Mouse (Mus musculus) adrenal gland, adult 2 months (tissue): Measurements from ENCODE around the gene Sparcl1. TPM values are rescaled to one million over a fixed set of nuclear protein-coding genes. Genes with fewer than 3 reads are reported as not detected.

Experiments used
- DNase-seq: peaks from one replicate; pipeline ENCODE4 v3.0.0; 2021
- polyA plus RNA-seq: library from polyadenylated mRNA; depleted of rRNA; stranded (reverse); fragments of >200 nt; gene quantifications from 2 replicates; pipeline ENCODE4 v1.2.3, GENCODE M21; 2012
- total RNA-seq, 2 experiments: library from RNA; stranded (reverse); gene quantifications; 2 replicates each; pipeline ENCODE4 v1.2.3; 2021

Sparcl1 gene
- total and polyA plus RNA-seq, 3 experiments, result 13.1 to 30.6 (median 30.4) TPM

DNA sequence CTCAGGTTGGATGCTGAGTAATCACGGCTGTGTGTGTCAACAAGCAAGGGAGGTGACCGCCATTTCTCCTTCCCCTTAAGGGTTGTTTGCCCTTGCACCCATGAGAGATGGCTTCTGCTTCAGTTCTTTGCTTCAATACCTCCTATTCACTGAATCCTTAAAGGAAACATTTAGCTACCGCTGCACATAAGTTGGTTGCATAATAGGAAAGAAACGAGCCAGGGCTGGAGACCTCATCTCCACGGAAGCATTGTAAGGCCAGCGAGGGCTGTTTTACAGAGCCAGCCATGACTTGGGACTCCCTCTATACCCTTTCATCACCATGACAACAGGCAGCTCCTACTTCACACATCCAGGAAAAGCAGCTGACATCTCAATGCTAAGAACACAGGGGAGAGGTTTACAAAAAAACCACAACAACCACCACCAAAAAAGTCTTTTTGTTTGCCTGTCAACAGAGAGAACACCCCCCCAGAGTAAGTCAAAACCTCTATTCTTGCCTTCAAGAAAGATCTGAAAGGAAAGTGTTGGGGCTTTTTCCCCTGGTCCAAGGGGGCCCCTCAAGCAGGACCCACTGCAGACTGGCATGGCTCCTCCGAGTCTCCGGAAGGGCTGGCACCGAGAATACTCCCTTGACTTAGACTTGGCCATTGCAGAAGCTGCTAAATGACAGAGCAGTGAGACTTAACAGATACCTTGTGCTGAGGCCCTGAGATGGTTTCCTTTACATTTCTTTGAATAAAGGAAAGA, 3.2 kb downstream of the Sparcl1 start:
- no peak for DNase-seq

DNA sequence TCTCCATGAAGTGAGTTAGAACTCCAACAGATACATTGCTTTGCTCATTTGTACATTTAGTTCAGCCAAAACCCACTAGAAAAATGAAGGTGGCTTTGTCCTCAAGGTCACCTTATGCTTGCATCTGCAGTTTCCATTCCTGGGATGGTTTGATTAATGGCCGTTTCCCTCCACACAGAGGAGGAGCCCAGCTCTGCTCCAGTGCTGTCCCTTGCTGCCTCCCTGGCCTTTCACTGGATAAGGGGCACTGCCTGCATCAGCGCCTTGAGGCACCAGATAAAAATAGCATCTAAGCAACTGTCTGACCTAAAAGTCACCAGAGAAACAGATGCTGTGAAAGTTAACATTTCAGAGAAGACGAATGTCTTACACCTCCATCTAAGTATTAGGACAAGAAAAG, 4.0 kb downstream of the Sparcl1 start:
- peak; percentile 56 for DNase-seq

DNA sequence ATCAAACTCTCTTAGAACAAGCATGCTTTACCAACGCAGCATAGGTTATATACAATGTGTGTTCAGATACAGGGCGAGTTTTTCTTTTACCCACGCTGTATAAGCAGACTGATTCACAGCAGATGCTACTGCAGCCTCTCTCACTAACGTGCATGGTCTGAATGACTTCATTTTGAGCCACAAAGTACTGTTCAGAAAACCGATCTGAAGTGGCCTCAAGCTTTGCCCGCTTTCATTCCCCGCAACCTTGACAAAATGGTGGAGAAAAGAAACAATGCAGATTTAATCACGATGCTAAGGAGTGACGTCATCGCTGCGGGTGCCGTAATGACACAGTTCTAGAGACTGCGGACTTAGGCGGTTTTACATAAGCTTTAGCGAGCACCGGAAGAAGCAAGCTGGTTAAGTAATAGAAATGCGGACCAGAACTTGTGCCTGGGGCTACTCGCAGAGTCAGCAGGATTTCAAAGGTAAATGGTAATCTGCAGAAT, 4.6 kb downstream of the Sparcl1 start:
- peak; percentile 24 for DNase-seq

DNA sequence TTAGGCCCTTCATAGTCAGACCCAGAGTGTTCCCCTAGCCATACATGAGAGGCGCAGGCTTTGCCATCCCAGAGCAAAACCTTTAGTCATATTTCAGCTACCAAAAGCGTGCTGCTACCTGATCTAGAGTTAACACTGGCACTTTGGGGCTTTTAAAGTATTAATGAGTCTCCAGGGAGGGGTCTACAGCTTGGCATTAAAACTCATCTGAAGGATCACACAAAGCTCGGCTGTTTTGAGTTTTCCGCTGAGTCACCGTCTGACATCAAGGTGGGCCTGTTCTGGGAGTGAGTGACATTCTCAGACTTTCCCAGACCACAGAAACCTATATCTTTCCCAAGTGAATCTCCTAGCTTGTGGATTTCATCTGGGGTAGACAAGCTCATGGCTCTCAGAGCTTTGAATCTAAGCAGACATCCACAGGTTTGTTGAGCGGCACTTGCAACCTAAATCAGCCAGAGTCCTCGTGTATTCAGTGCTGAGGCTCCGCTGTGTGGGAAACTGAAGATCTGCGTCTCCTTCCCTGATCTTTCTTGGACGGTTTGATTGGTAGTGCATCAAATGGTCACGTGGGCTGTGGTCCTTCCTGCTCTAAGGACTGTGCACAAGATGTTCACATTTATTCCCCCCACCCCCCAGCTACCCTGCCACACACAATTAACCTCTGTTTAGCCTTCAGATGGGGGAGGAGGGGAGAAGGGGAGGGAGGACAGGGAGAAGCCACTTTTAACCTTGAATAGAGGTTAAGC, 5.2 kb downstream of the Sparcl1 start:
- no peak for DNase-seq

DNA sequence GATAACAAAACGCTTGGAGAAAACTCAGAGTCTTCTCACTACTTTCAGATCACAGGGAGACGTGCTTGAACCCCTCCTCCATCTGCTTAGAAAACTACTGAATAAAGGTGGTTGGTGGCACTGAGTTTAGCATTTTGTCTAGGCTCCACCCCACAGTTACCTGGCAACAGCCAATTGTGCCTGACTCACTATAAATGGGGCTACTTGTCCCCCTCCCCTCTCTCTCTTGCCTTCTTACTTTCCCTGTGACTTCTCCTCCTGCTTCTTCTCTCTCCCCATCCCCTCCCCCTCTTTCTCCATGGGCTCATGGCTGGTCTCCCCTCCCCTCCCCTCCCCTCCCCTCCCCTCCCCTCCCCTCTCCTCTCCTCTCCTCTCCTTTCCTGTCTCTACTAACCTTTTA, 9.4 kb downstream of the Sparcl1 start:
- DNase-seq, result no peak

DNA sequence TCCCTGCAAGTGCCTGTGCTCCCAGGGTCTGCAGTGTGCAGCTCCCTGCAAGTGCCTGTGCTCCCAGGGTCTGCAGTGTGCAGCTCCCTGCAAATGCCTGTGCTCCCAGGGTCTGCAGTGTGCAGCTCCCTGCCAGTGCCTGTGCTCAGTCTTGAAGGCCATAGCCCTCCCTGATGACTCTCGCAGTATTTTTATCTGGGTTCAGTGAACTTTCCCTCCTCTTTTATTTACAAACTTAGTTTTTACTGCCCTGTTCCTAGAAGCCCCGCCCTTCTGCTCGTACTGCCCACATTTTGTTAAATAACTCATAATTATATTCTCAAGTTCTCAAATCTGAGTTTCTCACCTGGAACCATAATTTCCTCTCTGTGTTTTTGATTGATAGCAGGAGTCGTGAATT, 10.4 kb downstream of the Sparcl1 start:
- no peak for DNase-seq

DNA sequence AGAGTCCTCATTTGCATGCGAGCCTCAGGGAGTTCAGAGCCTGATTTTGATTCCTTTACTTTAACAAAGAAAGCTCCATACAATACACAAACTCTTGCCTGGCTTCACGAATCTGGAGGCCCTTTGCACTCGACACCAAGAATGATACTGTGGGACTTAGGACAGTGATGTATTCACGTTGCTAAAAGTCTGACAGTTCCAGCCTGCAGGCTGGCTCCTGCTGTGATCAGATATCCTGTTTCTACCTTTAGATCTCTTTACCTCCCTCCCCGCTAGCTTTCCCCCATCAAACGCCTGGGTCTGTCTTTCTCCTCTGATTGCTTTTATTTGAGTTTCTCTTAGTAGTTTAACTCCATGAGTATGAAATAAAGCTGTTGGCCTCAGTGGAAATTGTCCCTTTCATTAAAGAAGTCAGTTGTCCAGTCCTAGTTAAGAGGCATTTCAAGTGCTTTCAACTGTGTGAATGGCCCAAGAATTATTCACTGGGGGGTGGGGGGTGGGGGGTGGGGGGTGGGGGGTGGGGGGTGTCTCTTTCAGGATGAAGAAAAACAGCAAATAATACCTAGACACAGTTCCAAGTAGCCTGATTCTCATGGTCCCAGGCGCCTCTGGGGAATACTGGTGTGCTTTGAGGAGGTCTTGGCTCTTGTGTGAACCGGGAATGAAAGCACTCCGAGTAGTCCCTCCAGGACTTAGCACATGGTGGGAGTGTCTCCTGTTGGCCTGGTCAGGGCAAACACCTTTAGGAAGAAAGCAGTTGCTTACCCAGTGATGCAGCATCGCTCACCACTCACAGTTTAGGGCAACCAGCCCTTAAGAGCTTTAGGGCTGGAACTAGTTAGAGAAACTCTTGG, 11.6 kb downstream of the Sparcl1 start:
- DNase-seq, result no peak

DNA sequence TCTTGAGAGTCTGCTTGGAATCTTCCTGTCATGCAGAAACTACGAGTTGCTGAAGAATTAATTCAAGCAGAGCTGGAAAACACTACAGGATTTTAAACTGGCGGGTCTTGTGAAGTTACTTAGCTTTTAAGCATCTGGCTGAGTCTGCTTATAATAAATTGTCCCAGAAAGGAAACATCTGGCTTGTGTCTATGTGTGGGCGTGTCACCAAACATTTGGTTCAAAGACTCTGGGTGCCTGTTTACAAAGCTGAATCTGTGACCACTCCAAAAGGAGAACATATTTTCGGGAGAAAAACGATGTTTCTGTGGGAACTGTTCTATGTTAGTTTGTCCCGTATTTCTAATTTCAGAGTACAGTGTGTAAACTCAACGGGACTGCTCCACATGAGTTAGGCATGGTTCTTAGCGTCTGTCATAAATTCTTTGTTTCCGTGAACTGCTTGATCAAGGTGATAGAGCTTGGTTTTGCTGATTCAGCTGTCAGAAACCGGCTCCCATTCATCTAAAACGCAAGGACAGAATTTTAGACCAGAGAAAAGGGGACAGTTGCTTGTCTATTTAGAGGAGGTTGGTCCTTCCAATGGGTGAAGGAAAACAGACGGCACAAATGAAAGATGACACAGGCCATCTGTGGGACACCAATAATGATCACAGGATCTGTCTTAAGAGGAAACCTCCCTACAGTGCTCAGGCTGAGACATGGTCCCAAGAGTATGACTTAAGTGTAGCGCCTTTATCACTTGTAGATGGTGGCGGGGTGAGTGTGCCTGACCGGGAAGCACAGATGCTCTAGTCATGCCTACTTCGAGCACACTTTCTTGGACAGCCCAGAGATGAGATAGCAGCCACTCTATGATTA, 17.2 kb downstream of the Sparcl1 start:
- DNase-seq, result no peak

DNA sequence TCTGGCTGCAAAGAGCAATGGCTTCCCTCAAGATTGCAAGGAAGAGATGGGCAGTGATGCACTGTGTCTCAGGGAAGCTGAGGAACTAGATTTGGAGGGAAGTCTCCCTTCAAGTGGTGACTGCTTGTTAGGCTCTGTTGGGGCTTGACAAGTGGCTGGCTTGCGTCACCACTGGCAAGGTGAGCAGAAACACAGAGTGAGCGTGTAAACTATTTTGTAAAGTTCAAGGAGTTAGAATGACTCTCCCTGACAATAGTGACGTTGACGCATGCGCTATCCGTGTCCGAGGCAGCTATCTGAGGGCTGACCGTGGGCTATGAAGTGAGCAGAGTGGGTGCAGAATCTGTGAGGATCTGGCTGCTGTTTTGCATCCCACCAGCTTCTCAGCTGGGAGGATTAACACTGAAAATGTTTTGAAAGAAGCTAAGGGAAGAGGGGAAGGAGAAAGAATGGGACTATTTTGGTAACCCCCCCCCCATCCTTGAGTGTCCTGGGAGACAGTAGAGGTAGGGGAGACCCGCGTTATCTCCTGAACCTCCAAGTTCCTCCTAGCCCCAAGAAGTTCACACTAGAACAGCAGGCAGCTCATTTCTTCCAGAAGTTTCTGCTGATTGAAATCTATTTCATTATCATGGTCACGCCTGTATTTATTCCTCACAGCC, 18.0 kb downstream of the Sparcl1 start:
- DNase-seq, result no peak

DNA sequence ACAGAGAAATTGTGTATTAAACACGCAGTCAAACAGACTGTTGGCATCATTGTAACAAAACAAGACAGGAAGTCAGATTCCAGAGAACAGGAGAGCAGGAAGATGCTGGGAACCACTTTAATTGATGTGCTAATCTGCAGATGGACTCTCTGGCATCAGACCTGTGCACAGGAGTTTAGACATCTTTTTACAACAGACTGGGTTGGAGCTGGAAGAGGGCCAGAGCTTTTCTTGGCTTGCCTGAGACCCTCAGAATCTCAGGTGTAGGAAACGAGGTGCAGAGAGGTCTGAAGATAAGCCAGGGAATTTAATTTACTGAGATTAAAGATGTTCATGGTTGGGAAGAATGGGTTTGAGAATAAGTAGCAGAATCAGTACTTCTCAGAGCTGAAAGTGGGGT, 23.8 kb downstream of the Sparcl1 start:
- DNase-seq, result no peak

DNA sequence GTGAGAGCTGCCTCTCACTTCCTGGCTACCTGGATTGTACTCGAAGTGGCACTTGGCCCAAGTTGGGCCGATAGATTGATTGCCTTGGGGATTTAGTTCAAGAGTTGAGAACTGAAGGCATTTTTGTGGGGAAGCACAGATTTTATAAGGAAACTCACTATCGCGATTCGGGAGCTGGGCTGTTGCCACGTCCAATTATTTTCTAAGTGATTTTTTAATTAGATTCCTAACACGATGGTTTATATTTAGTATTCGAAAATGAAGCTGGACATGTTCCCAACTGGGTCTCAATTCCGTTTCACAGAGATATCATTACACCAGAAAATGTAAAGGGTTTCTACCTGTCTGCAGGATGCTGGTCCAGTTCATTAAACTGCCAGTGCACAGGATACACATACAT, 28.2 kb downstream of the Sparcl1 start:
- no peak for DNase-seq

DNA sequence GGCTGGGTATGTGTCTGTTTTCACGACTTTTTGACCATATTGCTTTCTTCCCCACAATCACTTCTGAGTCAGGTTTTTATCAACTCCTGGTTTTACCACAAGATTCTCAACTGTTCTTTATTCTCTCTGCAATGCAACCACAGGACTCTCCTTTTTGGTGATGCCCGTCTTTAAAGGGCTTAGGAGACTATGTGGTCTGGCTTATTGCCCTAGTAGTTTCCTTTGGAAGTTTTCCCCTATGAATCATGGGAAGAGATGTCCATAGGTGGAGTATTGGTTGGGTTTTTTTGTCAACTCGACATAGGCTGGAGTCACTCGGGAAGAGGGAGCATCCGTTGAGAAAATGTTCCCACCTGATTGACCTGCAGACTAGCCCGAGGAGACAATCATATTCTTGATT, 32.8 kb downstream of the Sparcl1 start:
- DNase-seq, result no peak

DNA sequence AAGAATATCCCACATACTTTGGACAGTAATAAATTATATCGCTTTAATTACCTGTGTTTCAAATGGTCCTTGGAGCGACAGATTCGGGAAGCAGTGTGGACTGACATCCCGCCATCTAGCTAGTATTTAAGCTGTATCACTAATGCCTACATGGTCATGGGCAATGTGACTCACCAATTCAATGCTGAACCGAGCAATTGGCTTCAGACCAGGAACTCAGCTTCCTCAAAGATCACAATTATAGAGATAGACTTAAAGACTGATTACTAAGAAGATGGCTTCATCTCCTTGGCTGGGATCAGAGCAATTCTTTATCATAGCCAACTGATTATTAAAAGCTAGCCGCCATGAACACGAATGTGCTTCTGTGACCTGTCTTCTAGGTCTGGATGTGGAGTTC, 36.0 kb downstream of the Sparcl1 start, which contains the start of gene Gm17660:
Gene Gm17660, minus strand, starts transcription at position 101 of the 400 bp plus-strand sequence.
- DNase-seq, result no peak

DNA sequence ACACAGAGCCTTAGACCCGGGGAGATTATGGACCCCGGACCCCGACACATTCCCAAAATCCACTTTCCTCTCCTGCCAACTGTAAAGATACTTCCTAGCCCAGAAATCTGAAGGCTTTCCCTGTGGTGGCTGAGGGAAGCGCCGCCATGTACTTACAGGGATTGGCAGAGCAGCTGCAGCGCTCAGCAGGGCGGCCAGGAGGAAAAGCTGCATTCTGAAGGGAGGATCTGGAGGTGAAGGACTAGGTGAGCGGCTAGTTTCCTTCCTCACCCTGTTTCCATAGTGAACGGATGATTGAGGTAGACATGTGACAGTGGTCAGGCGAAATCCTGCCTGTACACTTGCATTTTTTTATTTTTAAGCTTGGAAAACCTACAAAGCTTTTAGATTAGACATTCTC, 37.2 kb downstream of the Sparcl1 start:
- DNase-seq, result no peak

DNA sequence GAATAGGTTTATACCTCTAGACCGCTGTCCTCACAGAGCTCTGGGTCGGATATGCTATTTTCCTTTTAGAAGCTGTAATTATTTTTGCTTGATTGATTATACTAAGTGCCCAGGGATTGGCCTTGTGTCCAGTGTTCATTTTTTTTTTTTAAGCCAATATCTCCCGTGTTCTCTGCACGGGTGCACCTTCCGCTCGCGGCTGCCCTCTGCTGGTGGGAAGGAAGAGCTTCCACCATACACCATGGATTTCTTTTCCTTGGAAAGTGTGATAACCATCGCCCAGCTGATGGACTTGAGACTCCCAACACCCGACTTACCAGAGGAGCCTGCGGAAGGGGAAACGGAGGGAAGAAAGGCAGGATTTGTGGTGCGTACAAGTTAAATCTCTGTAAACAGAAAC, 39.1 kb downstream of the Sparcl1 start:
- DNase-seq, result peak; percentile 56

DNA sequence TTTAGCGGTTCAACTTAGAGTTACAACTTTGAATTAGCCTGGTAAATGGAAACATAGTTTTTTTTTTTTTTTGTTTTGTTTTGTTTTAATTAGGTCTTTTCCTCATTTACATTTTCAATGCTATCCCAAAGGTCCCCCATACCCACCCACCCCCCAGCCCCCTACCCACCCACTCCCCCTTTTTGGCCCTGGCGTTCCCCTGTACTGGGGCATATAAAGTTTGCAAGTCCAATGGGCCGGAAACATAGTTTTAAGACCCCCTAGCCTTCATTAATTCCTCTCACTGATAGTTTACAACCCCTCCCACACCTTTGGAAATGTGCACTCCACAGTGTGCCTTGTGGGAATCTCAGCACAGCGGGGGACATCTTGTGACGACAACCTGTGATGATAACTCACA, 39.9 kb downstream of the Sparcl1 start:
- DNase-seq, result no peak

DNA sequence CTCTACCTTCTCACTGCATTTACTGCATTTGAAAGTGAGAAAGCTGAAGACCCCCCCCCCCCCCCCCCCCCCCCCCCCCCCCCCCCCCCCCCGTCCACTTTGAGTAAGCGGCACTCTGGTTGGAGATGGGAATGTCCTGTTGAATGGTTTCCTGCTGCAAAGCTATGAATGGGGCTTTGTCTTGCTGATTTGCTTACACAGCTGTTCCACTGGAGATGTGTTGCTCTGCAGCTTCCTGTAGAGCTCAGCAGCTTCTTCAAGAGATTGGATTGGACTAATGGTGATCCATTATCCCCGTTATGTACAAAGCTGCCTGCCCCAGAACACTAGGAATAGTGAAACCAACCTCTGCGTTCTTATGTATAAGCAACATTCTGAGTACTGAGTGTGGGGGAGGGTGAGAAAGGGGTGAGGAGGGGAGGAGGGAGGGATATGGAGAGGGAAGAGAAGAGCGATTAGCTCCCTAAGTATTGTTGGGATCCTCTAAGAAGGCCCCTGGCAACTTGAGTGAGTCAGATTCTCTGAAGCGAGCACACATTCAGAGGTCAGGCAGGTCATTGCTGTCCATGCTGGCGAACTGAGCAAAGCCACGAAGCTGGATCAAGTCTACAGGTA, 41.2 kb downstream of the Sparcl1 start:
- DNase-seq, result no peak

DNA sequence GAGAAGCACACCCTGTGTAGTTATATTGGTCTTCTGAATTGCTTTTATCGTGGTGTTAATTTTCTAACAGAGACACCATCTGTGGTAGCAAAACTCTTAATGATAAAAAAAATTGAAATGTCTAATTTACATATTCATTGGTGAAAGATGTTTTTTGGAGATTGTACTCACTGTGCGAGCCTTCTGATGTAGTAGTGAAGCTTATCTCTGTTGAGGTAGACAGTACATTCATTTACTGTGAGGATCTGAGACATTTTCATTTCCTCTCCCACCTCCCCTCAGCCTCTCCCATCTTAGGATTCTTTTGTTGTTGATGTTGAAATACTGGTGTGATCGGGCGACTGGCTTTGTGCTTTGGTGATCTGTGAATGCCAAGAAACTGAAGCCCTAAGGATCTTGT, 42.5 kb downstream of the Sparcl1 start:
- DNase-seq, result no peak

DNA sequence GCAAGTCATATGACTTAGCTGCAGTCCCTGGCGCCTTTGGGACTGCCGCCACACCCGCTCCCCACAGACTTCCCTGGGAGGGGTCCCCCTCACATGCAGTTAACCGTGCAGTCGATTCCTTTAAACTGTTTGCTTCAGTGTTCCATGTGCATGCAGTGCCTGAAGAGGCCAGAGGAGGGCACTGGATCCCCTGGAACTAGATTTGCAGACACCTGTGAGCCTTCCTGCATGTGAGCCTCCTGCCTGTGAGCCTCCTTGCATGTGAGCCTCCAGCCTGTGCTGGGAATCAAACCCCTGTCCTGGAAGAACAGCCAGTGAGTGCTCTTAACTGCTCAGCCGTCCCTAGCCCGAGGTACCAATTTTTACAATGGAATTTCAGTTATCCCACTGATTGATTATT, 44.8 kb downstream of the Sparcl1 start:
- peak; percentile 17 for DNase-seq

DNA sequence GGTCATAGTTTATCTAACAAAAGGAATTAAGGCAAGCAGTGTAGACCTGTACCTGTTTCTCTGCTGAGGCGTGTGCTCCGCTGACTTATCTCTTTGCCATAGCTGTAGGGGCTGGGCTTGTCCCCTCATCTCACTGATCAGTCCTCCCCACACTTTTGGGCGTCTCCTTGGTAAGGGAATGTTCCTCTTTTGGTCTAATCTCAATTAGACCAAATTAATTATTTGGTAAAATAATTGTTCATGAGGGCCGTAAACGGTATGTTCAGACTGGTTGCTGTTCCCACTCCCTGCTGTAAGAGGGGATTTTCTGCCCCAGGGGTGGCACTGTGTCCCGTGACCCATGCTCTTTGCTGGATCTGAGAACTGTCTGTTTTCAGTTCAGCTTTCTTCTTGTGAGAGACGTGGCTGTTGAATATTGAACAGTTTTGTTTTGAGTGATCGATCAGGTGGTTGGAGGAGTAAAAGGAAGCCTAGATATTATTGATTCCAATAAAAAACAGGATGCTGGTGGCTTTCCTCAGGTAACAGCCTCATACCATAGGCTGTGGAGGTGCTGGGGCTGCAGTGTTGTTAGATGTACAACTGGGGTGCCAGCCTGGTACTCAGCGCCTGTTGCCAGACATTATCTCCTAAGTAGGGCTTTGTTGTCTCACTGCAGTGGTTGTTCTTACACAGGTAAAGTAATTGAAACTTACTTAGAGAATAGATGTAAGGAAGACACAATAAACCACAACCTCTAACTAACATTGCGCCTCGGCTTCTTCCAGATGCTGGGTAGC, 50.6 kb downstream of the Sparcl1 start:
- DNase-seq, result no peak
